Mouse (Mus musculus): Measurements from ENCODE around the gene Wee2.

Gene Wee2

DNA sequence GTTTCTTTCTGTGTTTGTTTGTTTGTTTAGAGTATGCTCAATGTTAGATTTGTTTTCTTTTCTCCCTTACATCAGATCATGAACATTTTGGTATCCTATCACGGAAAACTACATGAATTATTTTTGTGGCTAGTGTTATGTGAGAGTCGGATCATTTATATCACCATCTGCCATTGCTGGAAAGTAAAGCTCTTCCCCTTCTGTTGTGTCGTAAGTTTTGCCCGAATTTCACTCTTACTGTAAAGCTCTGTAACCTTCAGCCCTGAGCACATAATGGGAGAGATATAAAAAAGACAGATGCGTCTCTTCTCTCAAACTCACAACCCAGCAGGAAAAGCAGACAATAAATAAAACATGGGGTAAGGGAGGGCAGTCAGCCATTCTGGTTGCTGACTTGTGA lies at the start of gene Wee2:
Gene Wee2 (plus strand): TSS at position 153 of the 400 bp plus-strand sequence.
- DNase-seq: no peak

DNA sequence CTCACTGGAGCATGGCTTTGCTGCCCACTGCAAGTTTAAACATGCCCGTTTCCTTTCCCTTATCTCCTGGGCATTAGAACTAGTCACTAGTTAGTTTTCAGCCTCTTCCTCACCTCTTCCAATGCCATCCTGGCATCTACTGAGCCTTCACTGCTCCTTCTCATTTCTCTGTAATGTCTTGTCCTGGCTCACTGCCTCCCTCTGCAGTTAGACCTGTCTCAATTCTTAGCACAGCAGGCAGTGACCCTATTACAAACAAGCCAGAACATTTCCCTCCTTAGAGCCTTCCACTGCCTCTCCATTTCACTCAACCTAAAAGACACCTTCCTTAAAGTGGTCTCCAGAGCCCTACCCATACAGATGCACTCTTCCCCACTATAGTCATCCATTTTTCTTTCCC lies 47.9 kb upstream of the Wee2 start:
- no peak for DNase-seq

DNA sequence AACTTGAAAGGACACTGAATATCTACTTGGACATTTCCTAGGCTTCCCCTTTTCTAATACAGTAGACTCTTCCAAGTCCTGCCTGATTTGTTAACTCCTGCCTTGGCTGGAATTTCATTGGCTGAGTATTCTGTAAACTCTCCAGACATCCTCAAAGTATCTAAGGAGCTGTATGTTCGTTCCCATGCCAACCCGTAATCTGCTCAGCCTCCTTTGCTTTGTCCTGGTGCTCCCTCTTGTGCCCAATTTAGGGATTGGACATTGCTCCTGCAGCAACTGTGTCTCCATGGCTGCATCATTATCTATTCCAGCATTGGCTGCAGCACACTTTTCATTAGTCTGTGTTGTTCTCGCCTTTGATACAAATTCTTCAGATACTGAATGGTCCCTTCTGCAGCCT lies 45.7 kb upstream of the Wee2 start:
- DNase-seq: peak; percentile 48

DNA sequence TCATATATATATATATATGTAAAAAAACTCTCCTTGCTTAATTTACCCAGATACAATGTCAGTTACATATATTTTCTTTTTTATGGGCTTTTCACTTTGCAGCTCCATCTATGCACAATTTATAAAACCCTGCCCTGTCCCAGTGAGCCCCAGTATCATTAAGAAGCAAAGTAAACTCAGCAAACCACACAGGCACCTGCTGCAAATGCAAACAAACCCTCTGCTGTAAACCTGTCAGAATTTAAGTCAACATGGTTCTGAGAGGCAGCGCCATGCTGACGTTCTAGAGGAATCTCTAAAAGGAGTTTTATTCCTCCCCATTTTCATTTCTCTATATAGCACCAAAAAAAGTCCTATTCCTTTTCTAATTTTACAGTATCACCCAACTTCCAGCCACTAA lies 36.9 kb upstream of the Wee2 start:
- DNase-seq: no peak

DNA sequence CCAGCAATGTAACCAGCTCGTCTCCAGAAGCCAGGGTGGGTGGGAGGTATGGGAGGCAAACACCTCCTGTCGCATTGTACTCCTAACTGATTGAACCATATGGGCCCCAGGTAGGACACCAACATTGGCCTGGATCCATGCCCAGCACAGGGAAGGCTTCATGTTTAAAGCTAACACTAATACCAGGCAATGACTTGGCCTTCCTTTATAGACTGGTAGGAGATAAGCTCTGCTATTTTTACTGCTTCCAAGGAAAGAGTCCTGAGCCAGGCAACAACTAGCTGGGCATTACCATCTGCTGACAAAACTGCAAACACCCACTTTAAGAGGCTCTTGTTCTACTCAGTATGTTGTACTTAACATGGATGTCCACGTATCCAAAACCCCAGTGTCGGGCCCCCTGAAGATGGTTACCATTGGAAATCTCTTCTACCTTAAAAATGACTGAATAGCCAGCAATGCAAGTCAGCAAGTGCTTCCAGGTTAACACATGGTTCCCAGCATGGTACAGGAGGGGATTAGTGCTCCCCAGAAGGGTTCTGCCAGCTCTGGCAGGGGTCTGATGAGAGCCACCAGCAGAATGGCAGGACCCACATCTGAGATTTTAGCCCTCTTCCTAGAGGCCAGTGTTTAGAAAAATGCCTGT lies 35.1 kb upstream of the Wee2 start:
- no peak for DNase-seq

DNA sequence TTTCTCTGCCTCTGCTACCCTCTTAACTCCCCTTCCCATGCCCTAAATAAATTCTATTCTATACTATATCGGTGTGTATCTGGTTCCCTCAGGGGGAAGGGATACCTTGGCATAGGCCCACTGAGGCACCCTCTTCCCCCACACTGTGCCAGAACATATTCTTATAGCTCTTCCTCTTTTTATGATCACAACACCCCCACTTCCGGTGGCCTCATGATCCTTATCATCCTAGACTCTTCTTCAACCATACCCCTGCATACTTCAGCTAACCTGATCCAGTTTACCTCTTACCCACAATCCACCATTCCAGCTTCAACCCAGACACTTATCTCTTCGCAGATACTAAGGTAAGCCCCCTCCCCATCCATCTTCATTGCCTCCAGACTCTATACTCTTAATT lies 27.8 kb upstream of the Wee2 start:
- no peak for DNase-seq

DNA sequence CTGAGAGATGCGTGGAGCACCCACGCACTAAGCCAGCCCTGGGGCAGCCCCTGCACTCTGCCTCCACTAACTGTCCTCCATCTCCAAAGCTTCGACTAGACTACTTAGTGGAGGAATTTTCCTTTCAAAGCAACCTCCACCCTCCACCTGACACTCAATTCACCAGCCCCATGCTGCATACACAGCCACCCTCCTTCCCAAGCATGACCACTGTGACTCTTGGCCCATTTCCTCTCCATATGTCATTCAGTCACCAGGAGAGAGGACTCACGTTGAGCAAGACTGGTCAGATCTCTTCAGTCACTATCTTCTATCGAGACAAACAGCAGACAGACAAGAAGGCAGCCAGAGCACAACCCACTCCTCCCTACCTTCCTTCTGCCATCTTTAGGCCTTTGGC lies 25.8 kb upstream of the Wee2 start:
- DNase-seq: no peak

DNA sequence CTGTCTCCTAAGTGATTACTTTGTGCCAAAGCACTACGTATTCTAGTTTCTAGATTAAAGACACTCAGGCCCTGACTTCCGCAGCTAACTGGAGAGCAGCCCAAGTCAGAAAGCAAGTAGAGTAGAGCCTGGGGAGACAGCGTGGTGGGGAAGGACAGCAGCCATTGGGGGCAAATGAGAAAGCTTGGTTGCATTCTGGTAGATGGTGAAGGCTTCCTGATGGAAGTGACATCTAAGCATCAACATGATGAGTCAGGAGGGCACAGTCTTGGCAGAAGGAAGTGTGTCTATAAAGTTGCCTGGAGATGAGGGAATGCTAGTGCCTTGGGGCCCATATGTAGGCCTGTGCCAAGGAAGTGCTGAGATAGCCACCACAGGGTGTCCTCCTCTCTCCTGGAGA lies 25.3 kb upstream of the Wee2 start:
- no peak for DNase-seq

DNA sequence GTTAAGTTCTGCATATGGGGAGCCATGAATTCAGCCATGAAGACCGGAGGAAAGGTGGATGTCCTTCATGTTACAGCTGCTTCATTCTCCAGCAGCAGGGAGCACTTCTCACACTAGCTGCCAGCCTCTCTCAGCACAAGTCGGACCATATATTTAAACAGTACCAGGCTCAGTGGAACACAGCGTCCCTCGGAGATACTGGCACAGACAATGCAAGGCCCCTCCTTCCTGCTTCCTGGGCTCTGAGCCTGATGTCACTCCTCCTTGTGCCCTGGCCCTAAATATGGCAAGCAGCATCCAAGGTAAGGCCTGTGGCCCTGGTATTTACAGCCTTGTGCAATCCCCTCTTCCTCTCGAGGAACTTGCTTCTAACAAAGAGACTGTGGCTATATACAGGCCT lies 23.1 kb upstream of the Wee2 start:
- DNase-seq: no peak

DNA sequence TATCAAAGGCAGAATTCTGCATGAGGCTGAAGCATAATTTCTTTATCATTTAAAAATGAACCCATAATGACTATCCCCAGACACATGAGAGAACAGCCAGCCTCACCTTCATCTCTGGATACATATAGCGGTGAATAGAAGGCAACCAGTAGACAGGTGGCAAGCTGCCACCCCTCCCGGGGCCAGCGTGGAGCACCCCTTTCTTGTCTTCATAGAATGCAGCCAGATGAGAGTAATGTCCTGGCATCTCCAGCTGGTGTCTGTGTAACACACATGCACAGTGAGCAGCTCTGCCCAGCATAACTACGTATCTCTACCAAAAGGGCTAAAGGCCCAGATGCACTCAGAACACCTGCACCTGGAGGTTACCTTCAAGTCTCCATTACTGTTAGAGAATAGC lies 20.5 kb upstream of the Wee2 start:
- DNase-seq: no peak

DNA sequence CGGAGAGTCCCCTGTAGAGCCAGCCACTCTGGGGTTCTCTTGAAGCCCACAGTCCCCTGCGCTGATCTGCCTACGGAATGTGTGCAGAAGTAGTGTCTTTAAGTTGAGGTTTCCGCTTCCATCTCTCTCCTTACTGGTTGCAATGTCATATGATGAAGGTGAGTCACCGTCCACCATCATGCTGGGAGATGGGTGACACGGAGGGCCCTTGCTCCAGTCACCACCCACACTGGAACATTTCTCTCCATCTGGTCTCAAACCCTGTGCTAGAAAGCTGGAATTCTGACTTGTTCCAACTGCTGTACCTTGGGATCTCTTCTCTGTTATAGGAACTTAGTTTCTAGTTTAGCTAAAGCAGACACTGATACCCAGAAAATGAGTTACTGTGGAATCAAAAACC lies 17.8 kb upstream of the Wee2 start:
- no peak for DNase-seq

DNA sequence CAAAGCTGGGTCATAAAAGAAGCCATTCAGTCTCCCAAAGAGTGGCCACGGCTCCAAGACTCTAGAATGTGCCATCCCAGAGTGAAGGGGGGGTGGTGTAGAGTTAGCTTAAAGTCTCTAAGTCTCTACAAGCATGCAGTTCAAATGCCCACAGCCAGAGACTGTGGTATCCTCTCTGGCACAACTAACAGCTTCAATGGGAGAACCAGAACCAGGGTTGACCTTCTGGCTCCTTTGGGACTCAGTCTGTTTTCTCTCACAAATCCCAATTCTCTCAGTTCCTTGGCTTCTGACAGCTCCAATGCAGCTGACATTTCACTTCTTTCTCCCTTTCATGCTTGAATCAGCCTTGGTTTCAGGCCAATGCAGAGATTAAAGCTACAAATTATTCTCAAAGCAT lies 15.9 kb upstream of the Wee2 start:
- no peak for DNase-seq

DNA sequence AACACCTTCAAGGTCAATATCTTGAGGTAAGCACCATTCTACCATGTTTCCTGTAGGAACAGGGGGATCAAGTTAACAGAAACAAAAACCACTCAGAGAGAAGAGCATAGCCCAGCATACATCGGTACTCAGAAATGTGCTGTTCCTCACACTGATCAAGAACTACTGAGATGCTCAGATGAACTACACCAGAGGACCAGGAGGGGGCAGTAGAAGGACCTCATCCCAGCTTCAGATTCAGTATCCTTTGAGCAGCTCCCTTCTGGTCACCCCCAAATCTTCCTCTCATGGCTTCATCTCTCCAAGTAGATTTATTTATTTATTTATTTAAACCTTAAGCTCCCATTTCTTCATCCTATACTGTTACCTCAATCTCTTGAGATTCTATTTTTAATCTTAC lies 15.1 kb upstream of the Wee2 start:
- peak; percentile 75 for DNase-seq

DNA sequence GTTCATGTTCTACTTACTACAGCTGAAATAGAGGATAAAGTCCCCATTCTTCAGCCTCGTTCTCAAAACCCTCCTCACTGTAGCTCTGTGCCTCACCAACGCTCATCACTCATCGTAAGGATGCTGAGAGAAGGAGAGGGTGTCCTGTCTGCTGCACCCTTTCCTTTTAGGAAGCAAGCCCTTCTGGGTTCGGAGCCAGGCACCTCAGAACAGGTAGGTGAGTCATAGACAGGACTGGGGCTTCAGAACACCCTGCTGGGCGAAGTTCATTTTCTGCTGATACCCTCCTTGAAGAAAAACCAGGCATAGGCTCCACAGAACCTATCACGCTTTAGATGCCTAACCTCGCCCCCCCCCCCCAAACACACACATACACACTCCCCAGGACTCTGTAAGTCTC lies 11.4 kb upstream of the Wee2 start:
- DNase-seq: no peak

DNA sequence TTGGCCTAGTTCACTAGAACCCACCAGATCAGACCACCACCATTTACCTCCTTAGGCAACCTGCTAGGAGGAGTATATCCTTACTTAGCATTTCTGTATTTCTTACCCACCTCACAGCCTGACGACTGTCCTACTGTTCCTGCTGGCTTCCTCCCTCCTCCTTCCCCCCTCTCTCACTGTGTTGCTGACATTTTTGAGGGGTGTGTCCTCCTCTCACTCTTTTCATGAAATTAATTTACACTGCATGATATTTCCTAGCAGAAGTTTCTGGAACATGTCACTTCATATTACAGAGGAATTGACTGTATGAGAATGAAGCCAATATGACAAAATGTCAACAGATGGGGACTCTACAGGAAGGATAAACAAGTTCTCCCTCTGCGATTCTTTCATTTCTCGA lies 10.2 kb upstream of the Wee2 start:
- no peak for DNase-seq

DNA sequence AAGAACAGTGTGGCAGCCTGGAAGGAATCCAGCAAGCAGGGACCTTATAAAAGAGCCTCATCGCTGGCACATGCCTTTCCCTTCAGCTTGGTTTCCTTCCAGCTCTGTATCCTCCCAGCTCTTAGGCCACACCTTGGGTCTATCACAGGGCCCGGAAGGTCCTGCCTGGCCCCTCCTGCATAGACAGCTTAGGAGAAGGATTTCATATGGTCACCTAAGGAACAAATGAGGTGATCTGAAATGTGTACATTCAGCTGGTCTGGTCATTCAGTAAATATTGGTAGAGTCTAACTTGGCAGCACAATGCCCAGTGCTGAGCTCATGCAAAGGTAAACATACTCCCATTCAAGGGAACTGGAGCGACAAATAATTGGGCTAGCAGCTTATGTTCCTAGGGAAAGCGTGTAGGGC lies 9.4 kb upstream of the Wee2 start:
- no peak for DNase-seq

DNA sequence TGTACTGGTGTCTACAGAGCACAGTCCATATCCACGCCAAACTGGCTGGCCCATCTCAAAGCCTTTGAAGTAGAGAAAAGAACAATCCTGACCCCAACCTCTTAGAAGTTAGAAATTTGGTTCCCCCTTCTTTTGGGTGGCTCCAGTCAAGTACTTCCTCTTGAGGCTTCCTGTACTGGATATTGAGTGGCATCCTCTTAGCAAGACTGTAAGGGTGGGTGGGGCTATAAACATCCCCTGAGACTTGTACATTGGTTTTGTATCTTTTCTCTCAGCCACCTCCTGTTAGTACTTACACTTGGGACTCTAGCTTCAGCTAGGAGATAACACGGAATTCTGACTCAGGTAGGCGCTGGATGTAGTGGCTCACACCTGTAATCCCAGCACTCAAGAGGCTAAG lies 8.6 kb upstream of the Wee2 start:
- no peak for DNase-seq

DNA sequence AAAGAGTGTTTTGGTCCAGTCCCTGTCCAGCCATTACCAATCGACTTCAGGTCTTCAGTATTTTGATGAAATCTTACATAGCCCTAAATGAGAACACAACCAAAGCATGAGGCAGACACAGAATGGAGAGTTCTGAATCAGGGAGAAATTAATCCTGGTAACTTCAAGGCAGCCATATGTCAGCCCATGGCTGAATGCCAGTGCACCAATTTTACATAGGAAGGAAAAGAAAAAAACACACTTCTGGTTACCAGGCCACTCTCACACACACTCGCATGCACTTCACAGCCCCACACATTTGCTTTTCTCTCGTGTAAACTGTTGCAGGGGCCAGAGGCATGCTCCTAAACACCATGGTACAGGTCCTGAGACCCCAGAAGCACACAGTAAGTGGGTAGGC lies 8.0 kb upstream of the Wee2 start:
- DNase-seq: no peak

DNA sequence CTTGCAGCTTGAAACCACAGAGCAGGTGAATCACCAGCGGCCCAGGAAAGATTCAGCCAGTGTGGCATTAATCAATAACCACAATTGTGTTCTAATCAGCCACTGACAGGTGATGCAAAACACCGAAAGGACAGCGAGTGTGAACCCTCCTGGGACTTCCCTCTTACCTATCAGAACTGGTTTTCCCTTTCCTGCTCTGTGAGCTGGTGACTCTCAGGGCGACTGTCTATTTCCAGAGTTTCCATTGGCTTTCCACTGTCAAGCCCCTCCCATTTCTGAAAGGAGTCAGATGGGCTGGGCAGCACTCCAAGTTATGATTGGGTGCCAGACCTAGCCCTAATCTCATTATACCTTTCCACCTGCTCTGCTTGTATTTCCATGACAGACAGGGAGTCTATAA lies 7.5 kb upstream of the Wee2 start:
- no peak for DNase-seq

DNA sequence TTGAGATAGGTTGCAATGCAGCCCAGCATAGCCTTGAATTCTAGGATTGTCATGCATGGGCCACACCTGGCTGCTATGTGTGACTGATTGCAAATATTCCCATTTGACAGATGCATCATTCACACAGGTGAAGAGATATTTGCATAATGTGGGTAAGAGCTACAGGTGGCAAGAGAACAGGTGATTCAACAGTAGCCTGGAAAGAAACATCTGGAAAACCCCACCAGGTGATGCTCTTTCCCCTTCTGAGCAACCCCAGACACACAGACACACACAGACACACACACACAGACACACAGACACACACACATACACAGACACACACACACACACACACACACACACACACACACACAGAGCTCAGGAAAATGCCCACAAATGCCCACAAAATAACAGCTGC lies 7.1 kb upstream of the Wee2 start:
- DNase-seq: no peak

DNA sequence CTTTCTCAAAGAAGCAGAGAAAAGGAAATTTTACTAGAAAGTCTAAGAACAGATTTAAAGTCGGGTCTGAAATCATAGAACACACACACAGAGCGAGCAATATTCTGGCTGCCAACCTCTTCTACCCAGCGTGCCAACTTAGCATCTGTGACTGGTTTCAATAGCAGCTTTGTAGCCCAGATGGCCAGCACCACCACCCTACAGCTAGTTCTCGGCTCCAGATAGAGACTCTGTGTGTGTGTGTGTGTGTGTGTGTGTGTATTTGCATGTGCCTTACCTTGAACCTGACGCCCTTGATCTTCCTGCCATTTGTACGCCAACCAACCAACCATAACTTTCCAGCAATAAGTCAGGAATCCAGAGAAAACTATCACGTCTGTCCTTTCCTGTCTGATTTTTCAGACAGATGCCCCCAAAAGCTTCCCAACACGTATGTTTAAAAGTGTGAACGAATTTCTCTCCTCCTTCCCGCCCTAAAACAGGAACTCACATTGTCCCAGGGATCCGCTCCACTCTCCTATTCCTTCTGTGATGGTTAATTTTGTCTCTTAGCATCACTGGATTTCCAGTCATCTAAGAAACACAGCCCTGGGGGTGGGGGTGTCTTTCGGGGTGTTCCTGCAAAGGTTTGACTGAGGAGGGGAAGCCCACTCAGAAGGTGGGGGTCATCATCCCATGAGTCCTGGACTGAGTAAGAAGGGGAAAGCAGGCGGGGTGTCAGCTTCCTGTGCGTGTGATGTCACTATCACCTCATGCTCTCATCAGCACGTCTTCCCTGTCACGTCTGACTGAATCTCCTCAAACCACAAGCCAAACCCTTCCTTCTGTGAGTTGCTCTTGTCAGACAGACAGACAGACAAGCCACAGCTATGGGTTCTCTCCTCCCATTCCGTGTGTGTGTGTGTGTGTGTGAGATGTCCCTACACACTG lies 6.3 kb upstream of the Wee2 start:
- DNase-seq: no peak

DNA sequence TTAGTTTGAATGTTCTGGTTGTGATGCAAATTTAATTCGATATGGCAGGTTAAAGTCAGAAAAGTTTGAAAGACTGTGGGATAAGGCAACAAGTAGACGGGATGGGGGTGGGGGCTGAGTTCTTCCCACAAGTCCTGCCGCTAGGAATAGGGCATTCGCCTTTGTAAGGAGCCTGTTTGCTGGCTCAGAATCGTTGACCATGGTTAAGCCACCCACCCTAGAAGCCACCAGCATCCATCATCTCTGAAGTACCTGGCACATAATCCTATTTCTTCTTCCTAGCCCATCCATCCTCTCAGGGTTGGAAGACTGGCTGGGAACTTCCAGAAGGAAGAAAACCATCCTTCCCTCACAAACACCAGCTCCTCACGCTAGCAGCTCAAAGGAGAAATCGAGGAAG lies 4.2 kb upstream of the Wee2 start:
- DNase-seq: peak; percentile 17

DNA sequence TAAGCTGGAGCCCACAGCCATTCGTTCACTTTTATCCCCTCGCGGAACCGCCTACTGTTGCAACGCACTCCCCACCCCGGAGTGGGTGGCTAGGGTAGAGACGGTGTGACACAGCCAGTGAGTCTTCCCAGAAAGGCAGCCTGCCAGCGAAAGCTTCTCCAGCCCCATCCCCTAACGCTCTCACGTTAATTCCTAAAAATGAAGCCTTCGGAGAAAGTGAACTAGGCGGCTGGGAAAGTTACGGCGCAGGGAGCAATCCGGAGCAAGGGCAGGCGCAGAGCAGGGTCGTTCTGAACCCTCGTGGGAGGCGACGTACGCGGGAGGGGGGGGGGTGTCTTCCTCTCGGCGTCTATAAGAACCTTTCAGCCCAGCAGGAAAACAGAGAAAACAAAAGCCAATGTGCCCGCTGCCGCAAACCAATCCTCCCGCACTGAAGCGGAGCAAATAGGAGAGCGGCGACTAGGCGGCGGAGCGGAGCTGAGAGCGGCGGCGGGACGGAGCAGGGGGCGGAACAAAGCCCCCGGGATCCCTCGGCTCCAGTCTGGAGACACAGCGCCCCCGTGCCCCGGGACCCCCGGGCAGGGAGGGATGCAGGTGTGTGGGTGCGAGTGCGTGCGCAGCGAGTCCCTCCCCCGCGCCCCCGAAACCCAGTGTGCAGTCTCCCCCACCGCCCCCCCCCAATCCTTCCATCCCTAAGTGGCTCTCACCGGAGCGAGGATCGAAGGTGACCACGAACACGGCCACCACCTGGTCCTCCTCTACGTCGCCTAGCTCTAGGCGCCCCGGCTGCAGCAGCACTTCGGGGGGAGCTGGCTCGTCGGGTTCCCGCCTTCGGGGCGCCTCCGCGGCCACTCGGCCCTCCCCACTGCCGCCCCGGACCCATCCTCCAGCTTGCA lies 3.5 kb upstream of the Wee2 start:
- DNase-seq: peak; percentile 83

DNA sequence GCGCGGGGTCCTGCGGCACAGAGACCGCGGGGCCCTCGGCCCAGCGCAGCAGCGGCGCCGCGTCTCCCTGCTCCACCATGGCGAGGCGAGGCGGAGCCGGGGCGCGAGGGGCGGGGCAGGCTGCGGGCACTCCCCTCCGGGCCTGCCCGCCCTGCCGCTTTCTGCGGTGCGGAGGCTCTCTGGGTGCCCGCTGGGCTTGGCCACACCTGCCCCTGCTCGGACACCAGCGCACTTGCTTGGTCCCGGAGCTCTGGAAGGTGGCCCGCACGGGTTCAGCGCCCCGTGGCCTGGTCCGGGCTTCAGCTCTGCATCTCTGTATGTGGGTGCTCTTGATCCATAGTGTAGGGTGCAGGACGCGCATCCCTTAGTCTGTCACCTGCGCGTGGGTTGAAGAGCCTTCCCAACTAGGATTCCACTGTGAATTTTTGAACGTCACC lies 2.8 kb upstream of the Wee2 start, which contains the start of gene E330009J07Rik:
Gene E330009J07Rik (minus strand): TSS at position 89 of the 437 bp plus-strand sequence.
- DNase-seq: peak; percentile 94
